Mouse (Mus musculus): ENCODE results near the gene Gm9508. TPM values are rescaled to one million over a fixed set of nuclear protein-coding genes. Genes with fewer than 3 reads are reported as not detected.

Gene Gm9508
- total RNA-seq, 2 experiments from 2014 or later: not detected

DNA sequence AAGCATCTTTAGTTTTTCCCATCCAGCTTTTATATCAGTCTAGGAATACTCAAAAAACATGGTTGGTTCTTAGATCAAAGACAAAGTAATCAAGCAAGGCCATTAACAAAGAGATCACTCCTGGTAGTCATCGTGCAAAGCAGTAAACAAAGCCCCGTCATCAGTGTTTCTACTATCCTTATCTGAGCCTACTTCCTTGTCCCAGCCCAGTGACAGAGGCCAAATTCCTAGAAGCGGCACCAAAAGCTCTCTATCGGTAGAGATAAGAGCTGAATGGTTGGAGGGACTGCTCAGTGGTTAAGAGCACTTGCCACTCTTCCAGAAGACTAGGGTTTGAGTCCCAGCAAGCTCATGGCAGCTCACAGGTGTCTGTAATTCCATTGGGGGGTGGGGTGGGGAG lies 25.5 kb downstream of the Gm9508 start:
- DNase-seq (ENCODE audit: low spot score in 2 of 2): no peak

DNA sequence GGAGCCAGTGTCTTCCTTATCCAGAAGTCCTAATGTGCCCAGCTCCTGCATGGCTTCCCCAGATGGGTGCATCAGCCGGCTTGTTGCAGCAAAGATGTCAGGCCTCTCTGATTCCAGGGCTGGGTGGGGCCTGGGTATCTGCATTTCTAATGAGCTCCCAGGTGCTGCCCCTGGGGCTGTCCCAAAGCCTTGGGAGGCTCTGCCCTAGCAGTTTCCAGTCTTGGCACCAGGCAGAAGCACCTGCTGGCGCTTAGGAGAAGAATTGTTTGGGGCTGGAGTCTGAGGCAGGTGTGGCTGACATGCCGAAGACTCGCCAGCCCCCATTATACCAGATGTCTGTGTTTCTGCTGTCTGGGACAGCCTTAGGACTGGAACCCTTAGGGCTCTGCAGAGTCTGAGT lies 26.3 kb downstream of the Gm9508 start:
- no peak for DNase-seq (ENCODE audit: low spot score in 2 of 2)

DNA sequence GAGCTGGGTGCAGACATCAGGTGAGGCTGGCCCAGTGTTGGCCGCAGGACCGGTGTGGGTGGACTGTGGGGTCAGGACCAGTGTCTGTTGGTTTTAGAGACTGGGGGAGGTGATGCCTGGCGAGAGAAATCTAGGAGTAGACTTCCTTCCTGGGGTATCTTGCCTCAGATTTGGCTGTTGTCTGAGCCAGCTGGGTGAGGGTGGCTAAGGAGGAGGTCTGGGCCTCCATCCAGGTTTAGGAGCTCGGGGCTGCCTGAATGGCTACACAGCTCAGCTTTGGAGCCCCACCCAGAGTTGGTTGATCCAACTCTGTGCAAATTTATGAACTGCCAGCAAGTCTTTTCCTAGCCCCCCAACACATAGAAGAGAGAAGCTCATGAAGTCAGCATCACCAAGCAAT lies 29.6 kb downstream of the Gm9508 start:
- no peak for DNase-seq (ENCODE audit: low spot score in 2 of 2)

DNA sequence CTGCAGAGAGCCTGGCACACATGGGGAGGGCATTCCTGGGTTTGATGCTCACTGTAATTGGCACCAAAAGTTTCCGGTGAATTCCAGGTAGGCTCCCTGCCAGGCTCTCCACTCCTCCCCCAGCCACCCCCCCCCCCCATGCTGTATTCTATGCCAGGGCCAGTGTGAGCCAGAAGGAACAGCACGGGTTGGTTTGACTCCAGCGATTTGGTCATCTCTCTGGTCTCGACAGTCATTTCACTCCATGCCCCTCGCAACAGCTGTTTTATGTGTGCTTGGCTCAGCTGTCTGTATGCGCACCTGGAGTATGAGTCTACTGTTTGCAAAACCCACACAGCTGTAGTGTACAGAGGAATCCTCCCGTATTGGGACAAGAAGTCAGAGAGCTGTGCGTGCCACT lies 30.7 kb downstream of the Gm9508 start:
- DNase-seq (ENCODE audit: low spot score in 2 of 2): no peak

DNA sequence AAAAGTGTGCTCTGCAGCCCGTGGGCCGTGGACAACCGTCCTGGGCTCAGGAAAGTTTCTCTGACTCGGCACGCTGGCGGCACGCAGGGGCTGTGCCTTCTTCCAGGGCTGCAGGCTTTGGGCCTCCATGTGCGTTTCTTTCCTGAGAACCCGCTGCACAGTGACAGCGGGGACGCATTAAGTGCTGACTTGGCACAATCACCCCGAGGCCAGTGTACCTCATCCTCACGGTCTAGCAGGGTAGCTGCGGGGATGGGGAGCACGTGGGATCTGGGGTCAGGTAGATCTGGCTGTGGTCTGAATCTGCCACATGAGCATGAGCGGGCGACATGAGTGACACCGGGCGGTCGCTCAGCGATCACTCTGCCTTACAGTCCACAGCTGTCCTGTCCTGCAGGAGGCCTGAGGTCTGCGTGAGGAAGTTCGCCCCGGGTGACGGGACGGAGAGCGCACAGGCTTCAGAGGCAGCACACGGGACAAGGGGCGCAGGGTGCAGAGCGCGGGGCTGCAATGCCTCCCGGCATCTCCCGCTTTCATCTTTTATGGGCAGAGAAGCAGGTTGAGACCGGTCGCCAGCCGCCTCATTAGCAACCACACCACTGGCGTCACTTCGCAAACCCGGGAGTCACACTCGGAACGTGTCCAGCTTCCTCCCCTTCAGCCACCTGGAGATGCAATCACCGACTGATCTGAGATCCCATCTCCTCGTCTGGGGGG lies 32.9 kb downstream of the Gm9508 start:
- DNase-seq (ENCODE audit: low spot score in 2 of 2): no peak

DNA sequence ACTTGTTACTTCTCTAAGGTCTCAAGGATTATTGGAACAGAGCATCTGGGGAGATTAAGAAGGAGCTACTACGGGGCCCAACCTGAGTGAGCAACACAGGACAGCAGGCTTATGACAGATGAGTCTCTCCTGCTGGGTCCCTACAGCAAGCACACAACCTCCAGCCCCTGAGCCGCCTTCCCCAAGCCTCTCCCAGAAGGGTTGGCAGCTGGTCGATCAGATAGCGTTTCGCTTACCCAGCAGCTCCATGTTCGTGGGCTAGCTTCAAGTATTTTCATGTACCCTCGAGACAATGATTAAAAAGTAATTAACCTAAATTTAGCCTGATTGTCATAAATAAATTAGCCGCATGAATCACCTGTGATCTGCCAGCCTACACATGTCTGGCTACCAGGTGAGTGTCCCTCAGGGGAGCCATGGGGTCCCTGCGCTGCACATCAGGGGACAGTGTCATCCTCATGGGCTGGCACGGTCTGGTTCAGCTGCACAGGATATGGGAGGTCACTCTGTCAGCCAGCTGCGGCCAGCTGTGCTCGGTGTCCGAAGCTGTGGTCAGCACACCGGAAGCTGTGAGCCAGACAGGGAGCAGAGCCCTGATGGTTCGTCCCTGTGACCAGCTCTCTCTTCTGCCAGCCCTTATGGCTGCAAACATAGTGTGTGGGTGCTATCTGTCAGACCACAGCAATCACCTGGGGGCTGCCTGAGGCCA lies 38.6 kb downstream of the Gm9508 start:
- no peak for DNase-seq (ENCODE audit: low spot score in 2 of 2)

DNA sequence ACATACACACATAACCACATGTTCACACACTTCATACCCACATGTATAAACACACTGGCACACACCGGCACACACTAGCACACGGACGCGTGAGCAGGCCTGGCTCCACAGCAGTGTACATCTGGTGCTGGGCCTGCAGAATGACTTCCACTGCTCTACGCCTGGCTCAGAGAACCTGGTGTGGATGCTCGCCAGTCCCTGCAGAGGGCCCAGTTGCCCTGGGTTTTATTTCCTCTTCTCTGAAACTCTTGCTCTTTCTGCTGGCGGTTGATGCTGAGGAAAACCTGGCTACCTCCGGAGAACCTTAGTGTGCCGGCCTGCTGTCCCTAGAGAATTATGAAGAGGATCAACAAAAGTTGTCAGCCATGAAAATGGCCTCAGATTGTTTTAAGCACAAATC lies 45.0 kb downstream of the Gm9508 start:
- no peak for DNase-seq (ENCODE audit: low spot score in 2 of 2)

DNA sequence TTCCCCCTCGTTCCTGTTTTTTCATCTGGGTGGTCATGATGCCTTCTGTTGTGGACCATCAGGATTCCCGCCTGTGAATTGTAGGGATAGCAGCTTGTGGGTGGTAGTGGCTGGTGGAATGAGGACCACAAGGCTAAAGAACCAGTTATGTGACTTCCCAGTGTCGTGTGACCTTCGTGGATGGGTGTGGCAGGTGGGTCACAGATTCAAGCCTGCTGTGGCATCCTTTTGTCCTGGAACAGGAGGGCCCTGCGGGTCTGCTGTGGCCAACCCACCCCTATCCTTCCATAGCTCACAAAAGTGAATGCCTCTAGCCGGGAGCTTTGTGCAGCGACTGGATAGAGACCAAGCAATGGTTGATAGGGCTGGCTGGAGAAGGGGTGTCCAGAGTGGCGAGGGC lies 49.1 kb downstream of the Gm9508 start:
- no peak for DNase-seq (ENCODE audit: low spot score in 2 of 2)

DNA sequence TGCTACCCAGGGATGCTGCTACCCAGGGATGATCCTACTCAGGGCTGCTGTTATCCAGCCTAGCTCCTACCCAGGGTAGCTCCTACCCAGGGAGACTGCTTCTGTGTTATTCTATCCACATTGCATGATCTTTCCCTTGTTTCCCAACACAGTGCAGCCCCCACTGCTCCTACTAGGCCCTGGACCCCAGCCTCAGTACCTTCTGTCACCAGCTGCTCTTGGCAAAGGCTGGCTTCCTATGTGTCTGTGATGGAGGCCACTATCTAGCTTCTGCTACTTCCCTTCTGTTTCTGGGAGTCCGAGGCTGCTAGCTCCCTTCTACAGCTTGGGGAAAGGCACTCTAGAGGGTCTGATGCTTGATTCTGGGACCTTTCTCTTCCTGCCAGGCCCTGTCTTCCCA lies 49.6 kb downstream of the Gm9508 start:
- no peak for DNase-seq (ENCODE audit: low spot score in 2 of 2)

Other genes with a start within 250 kb of the Gm9508 start
- gene Fam207a, start 181.4 kb downstream of the Gm9508 start, total RNA-seq (2021): 10 to 100 TPM; 23.8 to 26.0 TPM
- gene Itgb2, start 167.0 kb downstream of the Gm9508 start, total RNA-seq (2021): 1 to 10 TPM; 5.3 to 8.5 TPM
- 100 to 1,000 TPM; 176 to 186 TPM for gene Pttg1ip, start 115.5 kb downstream of the Gm9508 start, total RNA-seq (2021)
- 100 to 1,000 TPM; 181 to 183 TPM for gene Sumo3, start 91.1 kb downstream of the Gm9508 start, total RNA-seq (2021)
- gene Gm49325, start 91.0 kb downstream of the Gm9508 start, total RNA-seq (2021): 10 to 100 TPM; 18.1 to 27.7 TPM
- gene Ube2g2, start 75.0 kb downstream of the Gm9508 start, total RNA-seq (2021): 10 to 100 TPM; 42.2 to 44.3 TPM
- 1 to 10 TPM in 1 of 2 experiments, under 1 TPM in 1; 0.45 to 1.0 TPM for gene Tspear, start 10.7 kb downstream of the Gm9508 start, total RNA-seq (2021)
- gene Gm19402, start 6.5 kb downstream of the Gm9508 start, total RNA-seq (2021): not detected
- not detected for gene Gm10272, start 9.4 kb upstream of the Gm9508 start, total RNA-seq (2021)
- not detected for gene Gm10024, start 14.2 kb upstream of the Gm9508 start, total RNA-seq (2021)
- not detected for gene Gm10142, start 18.6 kb upstream of the Gm9508 start, total RNA-seq (2021)
- not detected for gene Krtap12-1, start 23.4 kb upstream of the Gm9508 start, total RNA-seq (2021)
- gene Gm10100, start 29.3 kb upstream of the Gm9508 start, total RNA-seq (2021): not detected
- gene Gm18596, start 45.4 kb upstream of the Gm9508 start, total RNA-seq (2021): not detected
- gene Gm9736, start 54.1 kb upstream of the Gm9508 start, total RNA-seq (2021): not detected
- gene Gm3233, start 62.4 kb upstream of the Gm9508 start, total RNA-seq (2021): not detected
- not detected for gene Gm3238, start 74.1 kb upstream of the Gm9508 start, total RNA-seq (2021)
- gene Gm7138, start 79.7 kb upstream of the Gm9508 start, total RNA-seq (2021): not detected
- gene Gm3250, start 85.3 kb upstream of the Gm9508 start, total RNA-seq (2021): not detected
- gene Gm7137, start 91.0 kb upstream of the Gm9508 start, total RNA-seq (2021): not detected
- gene Gm9639, start 97.8 kb upstream of the Gm9508 start, total RNA-seq (2021): not detected
- not detected for gene Gm19668, start 101.9 kb upstream of the Gm9508 start, total RNA-seq (2021)
- gene Gm9507, start 114.6 kb upstream of the Gm9508 start, total RNA-seq (2021): not detected
- not detected for gene Gm2696, start 117.4 kb upstream of the Gm9508 start, total RNA-seq (2021)
- gene Krtap10-4, start 129.9 kb upstream of the Gm9508 start, total RNA-seq (2021): not detected
- not detected for gene Krtap10-10, start 138.7 kb upstream of the Gm9508 start, total RNA-seq (2021)
- gene Gm36176, start 149.6 kb upstream of the Gm9508 start, total RNA-seq (2021): not detected
- gene Gm10318, start 155.6 kb upstream of the Gm9508 start, total RNA-seq (2021): not detected
- not detected for gene Gm3285, start 164.7 kb upstream of the Gm9508 start, total RNA-seq (2021)
- gene Lrrc3, start 205.3 kb upstream of the Gm9508 start, total RNA-seq (2021): 10 to 100 TPM in 1 of 2 experiments, 1 to 10 TPM in 1; 9.8 to 14.6 TPM

All from adrenal gland, postnatal 4 days (tissue).